Mouse (Mus musculus) neural tube, embryonic 11.5 days (tissue): Measurements from ENCODE around the gene Art1. TPM values are rescaled to one million over a fixed set of nuclear protein-coding genes. Genes with fewer than 3 reads are reported as not detected.

Experiments used
- ATAC-seq: fragments of 200-750 bp; cut with Nextera tagmentation; 2 replicates; pipeline ENCODE4 v1.8.0; 2017; ENCODE audit warnings: moderate number of reproducible peaks, mild to moderate bottlenecking, moderate TSS enrichment, moderate library complexity; ENCODE audit not compliant: insufficient read depth, low FRiP score, low TSS enrichment
- DNase-seq: peaks from one replicate; pipeline ENCODE4 v3.0.0-alpha.2; 2015; ENCODE audit warnings: low spot score
- H3K27ac ChIP-seq: fragments of 300-500 bp; sonication (generic); 2 replicates; pipeline ENCODE4 v1.5.1; 2014; ENCODE audit warnings: low read depth, mild to moderate bottlenecking, low read length
- H3K27me3 ChIP-seq: fragments of 300-500 bp; sonication (generic); 2 replicates; pipeline ENCODE4 v1.6.1; 2014; ENCODE audit warnings: mild to moderate bottlenecking, low read length, mixed read lengths; ENCODE audit not compliant: control insufficient read depth, insufficient read depth
- H3K36me3 ChIP-seq: fragments of 300-500 bp; sonication (generic); 2 replicates; pipeline ENCODE4 v1.6.1; 2014; ENCODE audit warnings: mild to moderate bottlenecking, low read length, moderate library complexity, mixed read lengths; ENCODE audit not compliant: control insufficient read depth, insufficient read depth
- H3K4me1 ChIP-seq: fragments of 300-500 bp; sonication (generic); 2 replicates; pipeline ENCODE4 v1.6.1; 2014; ENCODE audit warnings: low read length, mixed read lengths; ENCODE audit not compliant: control insufficient read depth, insufficient read depth
- H3K4me2 ChIP-seq: fragments of 300-500 bp; sonication (generic); 2 replicates; pipeline ENCODE4 v1.6.1; 2014; ENCODE audit warnings: low read depth, mild to moderate bottlenecking, moderate library complexity
- H3K4me3 ChIP-seq: fragments of 300-500 bp; sonication (generic); 2 replicates; pipeline ENCODE4 v1.5.1; 2014; ENCODE audit warnings: low read depth, low read length
- H3K9ac ChIP-seq: fragments of 300-500 bp; sonication (generic); 2 replicates; pipeline ENCODE4 v1.6.1; 2014; ENCODE audit warnings: mild to moderate bottlenecking, low read length
- H3K9me3 ChIP-seq: fragments of 300-500 bp; sonication (generic); 2 replicates; pipeline ENCODE4 v1.6.1; 2016; ENCODE audit warnings: low read length; ENCODE audit not compliant: control insufficient read depth
- WGBS: fragments of 180-500 bp; shearing (Covaris S2); extraction: QIAGEN DNeasy Blood & Tissue Kit; methylation state at CpG from one replicate; pipeline ENCODE4 v1.1.7; 2014; 5-methylcytosine and 5-hydroxymethylcytosine counted together
- polyA plus RNA-seq: library from polyadenylated mRNA; unstranded; fragments of >200 nt; fragmentation: Nextera tagmentation; extraction: Ambion mirVana; gene quantifications from 2 replicates; pipeline ENCODE4 v1.2.1, GENCODE M21; 2014

Gene Art1
- polyA plus RNA-seq, 1 experiment from 2014 or later, result 4.8 TPM

DNA sequence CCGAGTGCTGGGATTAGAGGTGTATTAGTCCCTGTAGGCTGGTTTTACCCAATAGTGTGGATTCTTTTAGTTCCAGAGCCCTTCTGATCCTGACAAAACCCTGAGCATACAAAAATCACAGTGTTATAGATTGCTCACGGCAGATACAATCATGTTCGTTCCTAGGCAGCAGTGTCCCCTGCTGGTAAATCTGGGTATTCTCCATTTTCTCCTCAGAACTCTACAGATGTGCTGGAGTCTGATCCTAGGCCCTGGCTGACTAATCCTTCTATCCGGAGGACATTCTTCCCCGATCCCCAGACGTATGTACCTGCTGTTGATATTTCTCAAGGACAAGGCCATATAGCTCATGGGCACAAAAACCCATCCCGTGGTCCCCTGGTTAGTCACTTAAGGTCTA, 23.0 kb upstream of the Art1 start:
- H3K36me3 ChIP-seq, result peaks cover 13% of the 10 kb centered on the region
- WGBS, result 86% methylated on average over 7 of the region's 7 CpGs

GRCm38 (mm10) chr7:102080311-102080710, 21.2 kb upstream of the Art1 start:
- Histone ChIP-seq H3K9me3 (no peaks in the 10 kb centered on the region), H3K27ac (no peak overlapping the region), H3K9ac (no peak overlapping the region), H3K4me3 (no peak overlapping the region), H3K4me2 (no peak overlapping the region), H3K27me3 (no peaks in the 10 kb centered on the region), H3K36me3 (peaks cover 11% of the 10 kb centered on the region), H3K4me1 (no peaks in the 10 kb centered on the region)
- 90% methylated on average over 8 of the region's 8 CpGs for WGBS
- DNase-seq (no peak), ATAC-seq (no peak)

More for the DNA sequence above, 23.0 kb upstream of the Art1 start:
- H3K4me2 ChIP-seq, result no peak overlapping the region
- H3K9ac ChIP-seq, result no peak overlapping the region
- no peaks in the 10 kb centered on the region for H3K4me1 ChIP-seq
- H3K27me3 ChIP-seq, result no peaks in the 10 kb centered on the region
- no peak overlapping the region for H3K4me3 ChIP-seq
- no peak overlapping the region for H3K27ac ChIP-seq
- no peaks in the 10 kb centered on the region for H3K9me3 ChIP-seq
- no peak for ATAC-seq
- no peak for DNase-seq

DNA sequence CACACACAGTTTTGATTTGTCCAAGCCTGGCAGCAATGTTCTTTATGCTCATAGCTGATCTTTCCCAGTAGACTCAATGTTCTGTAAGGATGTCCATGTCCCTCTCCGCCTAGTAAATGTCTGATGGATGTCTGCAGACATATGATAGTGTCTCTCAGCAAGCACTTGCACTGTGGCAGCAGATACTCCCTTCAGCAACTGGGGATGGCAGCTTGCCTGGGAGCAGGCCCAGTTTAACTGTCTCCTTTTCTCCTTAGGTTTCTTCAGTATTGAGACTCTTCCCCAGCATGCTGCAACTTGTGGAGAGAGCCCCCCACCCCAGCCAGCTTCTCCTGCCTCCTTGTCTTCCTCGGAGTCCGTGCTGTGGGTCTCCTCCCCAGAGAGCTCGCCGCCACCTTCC, 19.8 kb upstream of the Art1 start:
- Histone ChIP-seq H3K27me3 (no peaks in the 10 kb centered on the region), H3K4me2 (no peak overlapping the region), H3K9me3 (no peaks in the 10 kb centered on the region), H3K4me1 (no peaks in the 10 kb centered on the region), H3K27ac (no peak overlapping the region), H3K4me3 (no peak overlapping the region), H3K36me3 (peaks cover 7% of the 10 kb centered on the region; the same call in 1 of the 2 replicates), H3K9ac (no peak overlapping the region)
- ATAC-seq, result no peak
- 100% methylated on average over 5 of the region's 5 CpGs for WGBS
- DNase-seq, result no peak

DNA sequence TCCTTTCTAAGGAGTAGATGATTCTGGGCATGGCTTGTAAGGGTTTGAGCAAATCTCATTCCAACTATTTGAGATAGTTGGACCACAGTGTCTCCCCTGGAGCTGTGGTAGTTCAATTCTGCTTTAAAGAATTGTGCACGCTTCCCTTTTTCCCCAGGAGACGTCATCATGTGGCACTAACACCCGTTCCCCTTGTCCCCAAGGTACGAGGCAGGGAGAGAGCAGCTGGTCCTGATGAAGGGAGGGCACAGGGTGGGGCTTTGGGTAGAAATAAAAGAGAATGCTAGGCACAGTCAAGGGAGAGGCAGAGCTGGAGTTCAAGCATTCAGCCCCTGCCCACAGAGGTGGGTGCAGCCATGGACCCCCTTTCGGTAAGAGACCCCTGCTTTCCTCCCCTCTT, 18.7 kb upstream of the Art1 start, which contains the start of gene Trpc2:
Trpc2 (plus strand) TSS at position 301 of the 400 bp plus-strand sequence.
- DNase-seq, result no peak
- H3K4me1 ChIP-seq, result no peaks in the 10 kb centered on the region
- ATAC-seq, result no peak
- H3K27me3 ChIP-seq, result no peaks in the 10 kb centered on the region
- H3K4me2 ChIP-seq, result no peak within 1 kb of the TSS
- H3K4me3 ChIP-seq, result no peak within 1 kb of the TSS
- peaks cover 7% of the 10 kb centered on the region; the same call in 1 of the 2 replicates for H3K36me3 ChIP-seq
- H3K27ac ChIP-seq, result no peak within 1 kb of the TSS
- H3K9ac ChIP-seq, result no peak within 1 kb of the TSS
- 82% methylated on average over 5 of the region's 5 CpGs for WGBS
- no peaks in the 10 kb centered on the region for H3K9me3 ChIP-seq

- ATAC-seq (no peak), DNase-seq (no peak)
- no peak overlapping the region for H3K27ac ChIP-seq
- no peak overlapping the region for H3K4me3 ChIP-seq
- H3K9ac ChIP-seq, result no peak overlapping the region
- H3K27me3 ChIP-seq, result no peaks in the 10 kb centered on the region
- H3K4me2 ChIP-seq, result no peak overlapping the region
- no peaks in the 10 kb centered on the region for H3K9me3 ChIP-seq
- peaks cover 7% of the 10 kb centered on the region; the same call in 1 of the 2 replicates for H3K36me3 ChIP-seq
- H3K4me1 ChIP-seq, result no peaks in the 10 kb centered on the region
- 90% methylated on average over 26 of the region's 26 CpGs for WGBS
These were observed 17.4 kb upstream of the Art1 start for GRCm38 (mm10) chr7:102084041-102084696.

DNA sequence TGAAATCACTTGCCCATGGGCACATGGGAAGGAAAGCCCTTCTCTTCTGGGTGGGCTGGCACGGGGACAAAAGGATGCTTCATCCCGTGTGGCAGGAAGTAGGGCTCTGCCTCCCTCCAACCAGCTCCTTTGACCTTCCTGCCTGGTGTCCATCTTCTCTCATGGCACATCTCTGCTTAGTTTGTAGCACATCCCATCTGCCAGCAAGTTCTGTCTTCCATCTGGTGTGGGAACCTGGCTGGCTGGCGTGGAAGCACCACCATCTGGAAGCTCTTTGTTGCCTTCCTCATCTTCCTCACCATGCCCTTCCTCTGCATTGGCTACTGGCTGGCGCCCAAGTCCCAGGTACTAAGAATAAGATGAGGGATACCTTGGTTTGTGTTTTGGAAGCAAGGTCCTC, 14.2 kb upstream of the Art1 start:
- ATAC-seq, result no peak
- Histone ChIP-seq H3K9me3 (no peaks in the 10 kb centered on the region), H3K27ac (no peak overlapping the region), H3K9ac (no peak overlapping the region), H3K4me2 (no peak overlapping the region), H3K27me3 (no peaks in the 10 kb centered on the region), H3K4me1 (no peaks in the 10 kb centered on the region), H3K4me3 (no peak overlapping the region), H3K36me3 (0 out of 2 replicates have a peak, but pooled peaks cover 2% of the 10 kb centered on the region)
- WGBS, result 87% methylated on average over 4 of the region's 4 CpGs
- DNase-seq, result no peak

- no peaks in the 10 kb centered on the region for H3K36me3 ChIP-seq
- ATAC-seq, result peak; percentile 86
- H3K4me2 ChIP-seq, result peak overlapping the region; percentile 51
- DNase-seq, result peak; percentile 63
- no peaks in the 10 kb centered on the region for H3K9me3 ChIP-seq
- peak overlapping the region; percentile 52 for H3K9ac ChIP-seq
- peak overlapping the region; percentile 21 for H3K4me3 ChIP-seq
- no peak overlapping the region for H3K27ac ChIP-seq
- WGBS, result 2% methylated on average over 30 of the region's 30 CpGs
- no peaks in the 10 kb centered on the region for H3K27me3 ChIP-seq
- peaks cover 6% of the 10 kb centered on the region; the same call in 1 of the 2 replicates for H3K4me1 ChIP-seq
These were observed 1.5 kb upstream of the Art1 start for GRCm38 (mm10) chr7:102099760-102100661.

DNA sequence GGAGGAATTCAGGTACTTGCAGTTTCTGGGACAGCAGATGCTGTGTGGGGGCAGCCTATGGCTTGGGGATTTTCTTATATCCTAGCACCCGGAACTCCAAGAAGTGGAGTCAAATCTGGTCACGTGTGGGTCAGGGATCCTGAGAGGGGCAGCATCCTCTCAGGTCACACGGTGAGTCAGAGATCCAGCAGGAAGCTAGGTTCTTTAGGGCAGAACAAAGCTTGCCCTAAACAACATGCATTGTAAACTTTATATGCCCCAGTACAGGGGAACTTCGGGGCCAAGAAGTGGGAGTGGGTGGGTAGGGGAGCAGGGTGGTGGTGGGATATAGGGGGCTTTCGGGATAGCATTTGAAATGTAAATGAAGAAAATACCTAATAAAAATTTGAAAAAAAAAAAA, 675 bp upstream of the Art1 start:
- H3K4me1 ChIP-seq, result peaks cover 6% of the 10 kb centered on the region; the same call in 1 of the 2 replicates
- no peak overlapping the region for H3K4me2 ChIP-seq
- H3K4me3 ChIP-seq, result no peak overlapping the region
- no peak overlapping the region for H3K27ac ChIP-seq
- H3K9me3 ChIP-seq, result no peaks in the 10 kb centered on the region
- DNase-seq, result no peak
- H3K36me3 ChIP-seq, result no peaks in the 10 kb centered on the region
- no peak for ATAC-seq
- H3K9ac ChIP-seq, result no peak overlapping the region
- no peaks in the 10 kb centered on the region for H3K27me3 ChIP-seq
- WGBS, result 32% methylated on average over 5 of the region's 5 CpGs
